Mouse (Mus musculus) left cerebral cortex, postnatal 14 days (tissue): ENCODE results near the gene Pdlim4. TPM values are rescaled to one million over a fixed set of nuclear protein-coding genes. Genes with fewer than 3 reads are reported as not detected.
"Not testable (repeated sequence)": the region's sequence is repeated elsewhere in the genome, so short reads cannot be mapped to it uniquely, and the experiment has no call there.

ENCODE experiments used
- DNase-seq, 2 experiments: peaks; one replicate each; pipeline ENCODE4 v3.0.0; 2021 to 2022; ENCODE audit warnings: low spot score in 2 of 2, mixed read lengths in 1 of 2
- intact Hi-C: fragments of 180-260 bp; cut with DNase I; formaldehyde crosslinking; loops from one replicate; pipeline ENCODE4 v1.15.1; 2025
- total RNA-seq, 2 experiments: library from RNA; stranded (reverse); gene quantifications; 2 replicates each; pipeline ENCODE4 v1.2.3; 2021

Gene Pdlim4
- total RNA-seq, 2 experiments from 2014 or later: 10.9 to 12.0 TPM

DNA sequence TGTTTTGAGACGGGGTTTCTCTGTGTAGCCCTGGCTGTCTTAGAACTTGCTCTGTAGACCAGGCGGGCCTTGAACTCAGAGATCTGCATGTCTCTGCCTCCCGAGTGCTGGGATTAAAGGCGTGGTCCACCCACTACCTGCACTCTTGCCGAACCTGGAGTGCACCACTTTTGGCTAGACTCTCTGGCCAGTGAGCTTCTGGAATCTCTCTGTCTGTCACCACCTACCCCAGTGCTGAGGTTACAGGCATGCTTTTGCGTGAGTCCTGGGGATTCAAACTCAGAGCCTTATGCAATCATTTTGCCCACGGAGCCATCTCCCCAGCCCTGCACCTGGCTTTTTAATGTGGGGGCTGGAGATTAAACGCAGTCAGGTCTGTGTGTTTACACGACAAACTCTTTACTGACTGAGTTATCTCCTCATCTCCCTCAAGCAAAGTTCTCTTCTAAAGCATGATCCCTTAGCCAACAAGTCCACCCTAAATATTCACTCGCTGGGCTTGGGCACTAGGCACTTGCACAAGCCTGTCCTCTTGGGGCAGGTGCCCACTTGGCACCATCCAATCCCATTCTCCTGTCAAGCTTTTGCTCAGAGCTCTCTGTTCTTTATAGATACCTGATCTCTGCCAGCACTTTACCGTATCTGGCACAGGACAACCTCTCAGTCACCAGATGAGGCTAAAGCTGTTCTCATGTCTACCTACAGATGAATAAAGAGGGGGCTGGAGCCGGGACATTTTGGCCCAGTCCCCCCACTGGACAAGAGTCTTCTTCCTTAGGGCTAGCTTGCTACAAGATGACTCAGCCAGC lies 3.5 kb downstream of the Pdlim4 start:
- no peak for DNase-seq
- intact Hi-C loops: no loop called here

DNA sequence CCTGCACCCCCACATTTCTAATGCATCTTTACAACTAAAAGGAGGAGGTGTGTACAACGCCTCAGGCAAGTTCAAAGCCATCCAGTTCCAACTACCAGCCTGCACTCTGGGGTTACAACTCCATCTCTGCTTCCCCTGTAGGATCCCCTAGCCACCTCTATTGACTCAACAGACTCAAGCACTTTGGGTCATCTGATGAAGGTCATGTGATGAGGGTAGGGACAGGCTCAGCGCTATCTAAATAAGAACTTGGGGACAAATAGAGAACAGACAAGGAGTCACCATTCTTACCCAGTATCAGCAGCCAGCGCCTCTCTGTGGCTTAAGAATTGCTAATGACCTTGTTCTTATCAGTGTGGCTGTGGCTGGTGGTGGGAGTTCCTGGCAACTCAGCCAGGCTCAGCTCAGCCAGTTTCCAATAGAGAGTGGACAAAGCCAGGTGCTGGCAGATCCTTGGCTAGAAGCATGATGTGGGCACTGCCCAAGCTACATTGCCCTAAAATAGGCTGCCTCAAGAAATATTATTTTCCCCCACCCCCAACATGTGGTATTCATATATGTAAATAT lies 4.3 kb downstream of the Pdlim4 start:
- no peak for DNase-seq
- intact Hi-C loops: no loop called here

DNA sequence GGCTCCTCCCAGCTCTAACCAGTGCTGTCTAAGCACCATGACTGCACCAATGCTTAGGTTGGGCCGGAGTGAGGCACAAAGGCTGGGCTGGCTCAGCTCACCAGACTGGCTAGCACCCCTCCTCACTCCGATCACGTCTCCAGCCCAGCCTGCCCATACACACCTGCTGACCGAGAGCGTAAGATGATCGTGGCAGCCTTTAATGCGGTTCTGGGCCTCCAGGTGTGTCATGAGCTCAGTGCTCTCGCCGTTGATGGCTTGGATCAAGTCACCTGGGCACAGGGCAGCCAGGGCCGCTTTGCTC lies 5.4 kb downstream of the Pdlim4 start:
- no peak for DNase-seq
- intact Hi-C loops: no loop called here

DNA sequence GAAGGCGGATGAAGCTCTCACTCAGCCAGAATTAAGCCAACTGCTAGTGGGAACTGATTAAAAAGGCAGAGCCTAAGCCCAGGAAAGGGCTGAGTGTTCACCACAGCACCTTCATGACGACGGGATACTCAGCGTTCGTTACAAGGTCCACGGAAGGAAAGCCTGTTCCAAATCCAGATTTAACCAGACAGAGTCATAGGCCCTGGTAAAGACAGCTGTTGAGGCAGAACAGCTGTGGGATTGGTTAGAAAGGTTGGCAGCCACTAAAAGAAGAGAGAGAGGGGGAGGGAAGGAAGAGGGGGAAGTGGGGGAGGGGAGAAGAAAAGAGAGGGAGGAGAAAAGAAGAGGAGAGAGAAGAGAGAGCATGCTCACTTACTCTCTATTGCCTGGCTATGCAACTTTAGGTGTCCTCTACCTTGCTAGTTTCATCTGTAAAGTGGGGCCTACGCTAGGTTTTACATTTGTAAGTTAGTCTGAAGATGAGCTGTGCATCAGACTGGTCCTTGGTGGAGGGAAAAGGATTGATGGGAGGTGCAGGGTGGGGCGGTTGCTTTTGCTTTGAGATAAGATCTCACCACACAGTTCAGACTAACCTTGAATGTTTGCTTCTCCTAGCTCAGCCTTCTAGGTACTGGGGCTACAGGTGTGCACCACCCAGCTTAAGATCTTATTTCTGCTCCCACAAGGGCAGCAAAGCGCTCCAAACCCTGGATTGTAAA lies 5.9 kb downstream of the Pdlim4 start:
- intact Hi-C loops: no loop called here
- no peak for DNase-seq

DNA sequence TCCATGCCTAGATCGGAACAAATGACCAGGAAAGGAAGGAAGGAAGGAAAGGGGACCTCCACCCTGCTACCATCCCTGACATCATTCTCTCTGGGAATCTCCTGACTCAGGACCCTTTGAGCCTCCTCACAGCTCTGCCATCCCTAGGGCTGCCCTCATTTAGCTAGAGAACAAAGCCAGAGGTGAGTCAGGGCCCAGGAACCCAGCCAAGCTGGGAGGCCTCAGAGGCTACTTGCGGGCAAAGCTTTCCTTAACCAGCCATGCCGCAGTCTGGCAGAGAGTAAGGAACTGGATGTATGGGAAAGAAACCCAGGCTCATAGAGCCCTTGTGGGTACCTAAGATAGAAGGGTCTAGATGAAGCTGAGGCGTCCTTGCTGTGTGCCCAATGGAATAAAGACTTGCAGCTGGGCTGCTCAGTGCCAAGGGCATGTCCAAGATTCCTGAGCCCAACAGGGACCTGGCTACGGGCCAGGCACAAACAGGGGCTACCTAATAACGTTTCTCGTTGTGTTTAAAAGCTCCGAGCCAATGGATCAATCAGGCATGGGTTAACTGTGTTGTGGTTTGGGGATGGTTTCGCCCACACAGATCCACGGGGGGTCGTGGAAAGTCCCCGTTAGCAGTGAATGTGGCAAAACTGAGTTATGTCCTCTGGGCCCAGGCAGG lies 6.6 kb downstream of the Pdlim4 start:
- intact Hi-C loops: no loop called here

DNA sequence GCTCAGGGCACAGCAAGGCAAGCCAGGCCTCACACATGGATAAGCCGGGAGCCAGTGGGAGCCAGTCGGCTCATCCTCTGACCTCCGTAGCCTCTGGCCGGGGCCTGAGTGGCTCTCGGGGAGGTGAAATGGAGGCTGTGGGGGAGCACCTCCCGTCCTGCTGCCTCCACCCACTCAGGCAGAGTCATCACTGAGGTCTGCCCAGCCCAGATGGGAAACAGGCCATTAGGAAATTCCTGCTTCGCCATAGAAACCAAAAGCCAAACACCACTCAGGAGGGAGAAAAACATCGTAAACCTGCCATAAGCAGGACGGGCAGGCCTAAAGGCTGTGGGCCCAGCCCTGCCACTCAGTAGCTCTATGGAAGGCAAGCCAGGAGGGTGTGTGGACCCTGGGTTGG lies 8.5 kb downstream of the Pdlim4 start:
- no peak for DNase-seq
- intact Hi-C loops: no loop called here

More for the DNA sequence above, 6.6 kb downstream of the Pdlim4 start:
- no peak for DNase-seq

DNA sequence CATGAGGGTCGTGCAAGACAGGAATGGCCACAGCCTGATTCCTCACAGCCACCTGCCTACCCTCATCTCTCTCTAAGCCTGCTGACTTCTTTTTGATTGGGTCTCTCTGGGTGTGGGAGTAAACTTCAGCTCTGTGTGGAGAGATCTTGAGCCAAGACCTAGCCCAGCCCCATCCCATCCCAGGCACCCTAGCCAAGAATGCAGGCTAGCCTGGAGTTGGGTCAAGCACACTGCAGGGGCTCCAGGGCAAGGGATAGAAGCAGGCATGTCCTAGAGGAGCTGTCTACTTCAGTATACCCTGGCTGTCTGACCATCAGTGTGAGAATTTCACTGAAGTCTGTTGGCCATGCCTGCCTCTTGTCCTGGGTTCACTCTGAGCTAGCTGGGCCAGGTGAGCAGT lies 9.3 kb downstream of the Pdlim4 start:
- intact Hi-C loops: no loop called here
- no peak for DNase-seq

DNA sequence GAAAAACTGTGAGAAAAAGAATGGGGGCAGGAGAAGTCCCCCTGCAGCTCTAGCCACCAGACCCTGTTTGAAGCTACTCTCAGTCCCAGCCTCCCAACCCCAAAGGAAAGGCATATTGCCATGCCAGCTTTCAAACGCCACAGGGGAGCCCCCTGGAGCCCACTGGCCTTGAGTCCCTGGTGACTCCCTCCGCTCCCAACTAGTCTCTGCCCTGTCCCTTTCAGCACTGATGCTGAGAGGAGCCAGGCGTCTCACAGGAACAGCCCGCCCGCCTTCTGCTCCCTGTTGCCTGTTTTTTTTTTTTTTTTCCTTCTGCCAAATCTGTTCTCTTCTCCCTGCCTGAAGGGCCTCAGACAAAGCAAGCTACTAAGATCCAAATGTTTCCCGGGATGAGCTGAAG lies 10.2 kb downstream of the Pdlim4 start:
- intact Hi-C loops: no loop called here
- DNase-seq: peak in 1 of 2 experiments; percentile 46

DNA sequence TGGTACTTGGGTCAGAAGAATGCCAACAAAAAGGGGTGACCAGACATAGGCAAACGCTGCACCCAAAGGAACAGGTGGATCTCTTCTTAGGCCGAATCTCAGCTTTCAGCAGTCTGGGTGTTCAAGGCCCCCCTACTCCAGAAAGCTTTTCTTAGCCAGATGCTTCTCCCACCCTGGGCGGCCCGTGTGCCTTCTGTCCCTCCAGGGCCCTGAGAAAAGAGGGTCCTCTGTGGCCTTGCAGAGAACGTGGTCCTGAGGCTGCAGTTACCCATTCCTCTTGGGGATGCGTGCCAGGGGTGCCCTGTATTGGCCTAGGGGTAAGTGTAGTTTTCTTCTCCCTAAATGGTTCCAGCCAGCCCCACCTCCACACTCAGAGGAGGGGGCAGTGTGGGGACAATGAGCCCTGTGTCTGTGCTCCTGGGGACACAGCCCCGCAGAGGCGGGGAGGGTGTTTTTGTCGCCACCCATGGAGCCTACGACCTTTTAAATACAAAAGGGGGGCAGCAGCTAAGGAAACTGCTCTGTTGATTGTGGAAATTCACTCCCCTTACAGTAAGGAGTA lies 10.7 kb downstream of the Pdlim4 start:
- DNase-seq: no peak
- intact Hi-C loops: no loop called here

DNA sequence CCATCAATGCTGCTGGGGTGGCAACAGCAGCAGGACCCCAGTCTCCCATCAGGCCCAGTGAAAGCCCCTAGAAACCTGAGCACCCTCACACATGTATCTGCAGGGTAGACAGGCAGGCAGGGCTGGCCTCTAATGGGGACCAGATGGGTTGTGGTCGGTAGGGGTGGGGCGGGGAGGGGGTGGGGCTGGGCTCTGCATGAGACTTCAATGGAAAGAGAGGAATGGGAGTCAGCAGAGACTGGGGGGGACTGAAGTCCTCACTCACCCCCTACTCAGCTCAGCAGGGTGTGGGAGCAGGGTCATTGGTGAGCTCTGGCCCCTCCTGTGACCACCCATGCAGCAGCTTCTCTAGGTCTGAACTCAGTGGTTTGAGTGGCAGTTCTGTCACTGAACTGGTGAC lies 11.4 kb downstream of the Pdlim4 start:
- intact Hi-C loops: no loop called here
- no peak for DNase-seq

DNA sequence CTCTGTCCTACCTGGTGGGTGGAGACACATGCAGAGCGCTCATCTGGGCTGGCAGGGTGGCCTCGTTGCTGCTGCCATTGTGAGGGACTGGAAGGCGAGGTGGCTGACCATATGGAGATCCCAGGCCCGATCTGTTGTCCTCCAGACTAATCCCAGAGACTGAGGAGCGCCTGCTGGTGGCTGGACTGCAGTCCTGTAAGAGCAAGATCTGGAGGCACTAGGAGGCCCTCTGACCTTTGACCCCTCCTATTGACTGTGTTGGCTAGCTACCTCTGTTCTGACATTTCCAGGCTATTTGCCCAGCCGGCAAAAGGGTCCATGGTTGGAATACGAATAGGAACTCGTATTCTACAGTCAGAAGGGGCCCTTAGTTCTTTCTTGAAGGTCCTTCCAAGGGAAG lies 12.7 kb downstream of the Pdlim4 start:
- intact Hi-C loops: no loop called here
- peak in 1 of 2 experiments; percentile 65 for DNase-seq

DNA sequence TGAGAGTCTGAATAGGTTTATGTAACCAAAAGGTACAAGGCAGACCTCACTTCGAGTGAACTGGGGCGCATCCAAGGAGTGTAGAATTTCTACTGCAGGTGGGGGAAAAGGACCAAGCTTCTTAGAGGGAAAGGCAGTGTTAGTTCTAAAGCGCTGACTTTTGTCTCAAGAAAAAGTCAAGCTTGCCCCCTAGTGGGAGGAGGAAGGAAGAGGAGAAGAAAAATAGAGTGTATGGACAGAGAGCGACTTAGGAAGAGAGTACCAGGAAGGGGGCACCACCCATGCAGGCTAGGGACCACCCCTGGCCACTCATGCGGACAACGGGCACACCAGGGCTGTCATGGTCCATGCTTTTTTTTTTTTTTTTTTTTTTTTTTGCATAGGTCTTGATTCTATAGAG lies 14.6 kb downstream of the Pdlim4 start:
- intact Hi-C loops: loop anchor here (2.0 to 5.0 kb wide), 2 partner anchors 51 to 122 kb away; no protein-coding TSS in a partner anchor
- peak; percentile 71 to 73 for DNase-seq

DNA sequence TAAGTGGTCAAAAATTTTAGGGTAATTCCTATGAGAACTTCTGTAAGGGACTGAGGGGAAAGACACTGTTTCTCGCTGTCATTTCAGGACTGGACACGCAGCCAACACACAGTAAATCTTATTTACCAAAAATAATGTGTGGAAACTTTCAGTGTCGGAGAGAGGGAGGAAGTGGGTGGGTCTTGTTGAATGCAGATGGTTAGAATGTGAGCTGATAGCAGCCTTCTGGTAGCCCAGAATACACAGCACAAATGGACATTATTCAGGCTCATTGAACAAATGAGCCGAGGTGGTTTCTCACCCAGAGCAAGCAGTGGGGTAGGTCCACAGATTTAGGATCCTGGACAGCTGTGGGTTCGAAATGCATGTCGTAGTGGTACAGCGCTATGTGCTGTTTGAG lies 15.7 kb downstream of the Pdlim4 start:
- no peak for DNase-seq
- intact Hi-C loops: loop anchor here (5.0 kb wide), 1 partner anchor 121 kb away; no protein-coding TSS in a partner anchor

DNA sequence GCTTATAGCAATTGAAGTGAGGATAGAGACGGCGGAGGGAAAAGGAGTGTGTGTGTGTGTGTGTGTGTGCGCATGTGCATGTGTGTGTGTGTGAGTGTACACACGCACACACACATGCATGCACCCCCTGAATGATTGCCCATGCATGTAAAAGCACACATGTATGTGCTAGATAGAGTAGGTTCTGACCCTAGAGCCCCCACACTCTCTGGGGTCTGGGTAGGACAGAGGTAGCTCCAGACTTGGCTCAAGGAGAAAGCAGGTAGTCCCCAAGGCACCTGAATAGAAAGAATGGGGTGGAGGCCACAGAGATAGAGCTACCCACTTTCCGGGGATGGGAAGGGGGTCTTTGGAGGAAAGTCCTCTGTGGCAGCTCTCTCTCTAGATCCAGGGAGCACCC lies 16.7 kb downstream of the Pdlim4 start:
- intact Hi-C loops: loop anchor here (5.0 kb wide), 1 partner anchor 120 kb away; no protein-coding TSS in a partner anchor

DNA sequence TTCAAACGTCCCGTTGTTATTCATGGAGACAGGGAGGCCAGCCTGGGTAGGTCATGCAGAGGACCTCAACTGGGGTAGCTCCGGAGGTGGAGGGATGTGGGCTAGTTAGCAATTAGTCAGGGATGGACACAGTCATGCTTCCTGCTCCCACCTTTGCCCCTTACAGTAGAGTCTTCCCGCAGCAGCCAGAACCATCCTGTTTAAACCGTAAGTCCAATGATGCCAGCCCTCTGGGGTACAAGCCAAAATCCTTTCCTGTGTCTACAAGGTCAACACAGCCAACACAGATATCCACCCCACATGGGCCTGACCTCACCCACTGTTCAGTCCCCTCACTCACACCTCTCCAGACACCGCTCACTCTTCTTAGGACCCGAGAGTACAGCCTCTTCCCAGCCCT lies 17.7 kb downstream of the Pdlim4 start:
- intact Hi-C loops: loop anchor here (5.0 kb wide), 1 partner anchor 119 kb away; no protein-coding TSS in a partner anchor
- no peak for DNase-seq

More for the DNA sequence above, 16.7 kb downstream of the Pdlim4 start:
- DNase-seq: no peak

DNA sequence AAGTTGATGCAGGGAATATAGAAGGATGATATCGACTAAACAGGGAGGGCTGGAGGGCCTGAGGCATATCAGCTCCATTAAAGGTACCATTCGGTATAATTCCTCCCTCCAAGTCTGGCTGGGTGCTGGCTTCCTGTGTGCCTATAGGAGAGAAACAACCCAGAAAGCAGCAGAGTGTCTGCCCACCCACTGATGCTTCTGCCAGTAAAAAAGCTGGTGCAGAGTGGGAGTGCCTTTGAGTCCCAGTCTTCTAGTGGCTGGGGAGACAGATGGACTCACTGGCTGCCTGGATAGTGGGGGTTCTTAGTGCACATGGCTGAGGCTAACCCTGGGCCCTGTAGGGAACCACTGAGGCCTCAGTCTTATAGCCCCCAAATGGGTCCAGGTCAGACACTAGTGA lies 18.6 kb downstream of the Pdlim4 start:
- intact Hi-C loops: loop anchor here (5.0 kb wide), 1 partner anchor 118 kb away; no protein-coding TSS in a partner anchor
- DNase-seq: no peak

DNA sequence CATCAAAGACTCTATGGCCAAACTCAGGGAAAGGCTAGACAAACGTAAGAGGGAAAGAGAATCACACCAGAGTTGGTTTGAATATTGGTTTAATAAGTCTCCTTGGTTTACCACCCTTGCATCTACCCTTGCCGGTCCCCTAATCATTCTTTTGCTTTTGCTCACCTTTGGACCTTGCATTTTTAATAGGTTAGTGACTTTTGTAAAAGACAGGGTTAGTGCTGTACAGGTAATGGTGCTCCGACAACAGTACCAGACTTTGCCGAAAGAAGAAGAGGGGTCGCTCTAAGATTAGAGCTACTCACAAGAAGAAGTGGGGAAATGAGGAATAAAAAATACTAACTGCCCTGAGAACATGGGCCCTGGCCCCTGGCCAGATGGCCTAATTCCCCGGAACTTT lies 28.1 kb downstream of the Pdlim4 start:
- intact Hi-C loops: no loop called here
- DNase-seq: no peak

DNA sequence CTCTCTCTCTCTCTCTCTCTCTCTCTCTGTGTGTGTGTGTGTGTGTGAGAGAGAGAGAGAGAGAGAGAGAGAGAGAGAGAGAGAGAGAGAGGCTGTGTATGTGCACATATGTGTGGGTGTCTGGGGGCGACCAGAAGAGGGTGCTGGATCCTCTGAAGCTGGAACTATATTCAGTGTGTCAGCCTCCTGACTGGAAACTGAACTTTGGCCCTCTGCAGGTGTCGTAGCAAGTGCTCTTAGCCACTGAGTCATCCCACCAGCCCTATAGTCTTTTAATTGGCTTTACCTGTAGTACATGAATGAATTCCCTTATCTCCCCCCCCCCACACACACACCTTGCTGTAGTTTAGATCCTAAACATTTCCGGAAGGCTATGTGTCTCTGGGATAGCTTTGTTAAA lies 35.9 kb downstream of the Pdlim4 start:
- DNase-seq, intact Hi-C loops: not testable (repeated sequence)

DNA sequence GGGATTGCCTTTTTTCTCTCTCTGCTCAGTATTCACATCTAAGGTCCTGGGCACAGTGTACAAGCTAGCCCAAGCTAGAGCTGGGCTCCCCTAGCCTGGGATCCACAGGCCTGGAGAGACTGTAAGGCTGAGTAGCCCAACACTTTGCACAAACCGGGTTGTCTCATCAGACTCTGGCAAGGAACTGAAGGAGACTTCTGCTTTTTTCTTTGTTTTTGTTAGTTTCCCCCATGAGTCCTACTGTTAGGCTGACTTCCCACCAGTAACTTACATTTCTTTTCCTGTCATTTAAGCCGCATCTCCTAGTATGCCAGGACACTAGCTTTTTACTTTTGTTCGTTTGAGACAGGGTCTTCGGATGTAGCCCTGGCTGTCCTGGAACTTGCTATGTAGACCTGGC lies 39.8 kb downstream of the Pdlim4 start:
- intact Hi-C loops: no loop called here
- no peak for DNase-seq
